Mouse (Mus musculus) hindbrain, embryonic 14.5 days (tissue): ENCODE data around the gene Tut1. TPM values are rescaled to one million over a fixed set of nuclear protein-coding genes. Genes with fewer than 3 reads are reported as not detected.
A peak's percentile ranks its signal among the peaks of the same experiment; 100 is the strongest.

Source experiments
- ATAC-seq: fragments of 200-750 bp; cut with Nextera tagmentation; 2 replicates; pipeline ENCODE4 v1.8.0; 2017; ENCODE audit warnings: moderate number of reproducible peaks, mild to moderate bottlenecking, moderate TSS enrichment, moderate library complexity; ENCODE audit not compliant: low FRiP score
- DNase-seq: peaks from one replicate; pipeline ENCODE4 v3.0.0-alpha.2; 2015; ENCODE audit warnings: low spot score
- H3K27ac ChIP-seq: fragments of 300-500 bp; sonication (generic); 2 replicates; pipeline ENCODE4 v1.5.1; 2014; ENCODE audit warnings: mild to moderate bottlenecking, moderate library complexity
- H3K27me3 ChIP-seq: fragments of 300-500 bp; sonication (generic); 2 replicates; pipeline ENCODE4 v1.6.1; 2014; ENCODE audit warnings: mild to moderate bottlenecking, low read length, mixed read lengths; ENCODE audit not compliant: control insufficient read depth, insufficient read depth
- H3K36me3 ChIP-seq: fragments of 300-500 bp; sonication (generic); replicated peaks from 2 replicates; pipeline ENCODE4 v1.6.1; 2014; ENCODE audit not compliant: control insufficient read depth, insufficient read depth
- H3K4me1 ChIP-seq: fragments of 300-500 bp; sonication (generic); replicated peaks from 2 replicates; pipeline ENCODE4 v1.6.1; 2014; ENCODE audit warnings: antibody characterized with exemption, low read length, mixed read lengths; ENCODE audit not compliant: control insufficient read depth, insufficient read depth
- H3K4me2 ChIP-seq: fragments of 300-500 bp; sonication (generic); replicated peaks from 2 replicates; pipeline ENCODE4 v1.6.1; 2014; ENCODE audit warnings: mild to moderate bottlenecking, moderate library complexity
- H3K4me3 ChIP-seq: fragments of 300-500 bp; sonication (generic); replicated peaks from 2 replicates; pipeline ENCODE4 v1.5.1; 2014; ENCODE audit warnings: mild to moderate bottlenecking, low read length
- H3K9ac ChIP-seq: fragments of 300-500 bp; sonication (generic); 2 replicates; pipeline ENCODE4 v1.6.1; 2014
- H3K9me3 ChIP-seq: fragments of 300-500 bp; sonication (generic); 2 replicates; pipeline ENCODE4 v1.6.1; 2016; ENCODE audit warnings: low read length; ENCODE audit not compliant: control insufficient read depth
- WGBS: fragments of 180-500 bp; shearing (Covaris S2); extraction: QIAGEN DNeasy Blood & Tissue Kit; methylation state at CpG from one replicate; pipeline ENCODE4 v1.1.7; 2014; 5-methylcytosine and 5-hydroxymethylcytosine counted together
- polyA plus RNA-seq: library from polyadenylated mRNA; unstranded; fragments of >200 nt; fragmentation: Nextera tagmentation; extraction: Ambion mirVana; gene quantifications from 2 replicates; pipeline ENCODE4 v1.2.1, GENCODE M21; 2014

Gene Tut1
- polyA plus RNA-seq, 1 experiment from 2014 or later = 23.0 TPM

GRCm38 (mm10) chr19:8985891-8986290, 32.2 kb downstream of the Tut1 start:
- Histone ChIP-seq H3K36me3 (peaks cover 2% of the 10 kb centered on the region), H3K4me3 (no peak overlapping the region), H3K4me1 (peaks cover 50% of the 10 kb centered on the region), H3K27me3 (peaks cover 33% of the 10 kb centered on the region), H3K27ac (no peak overlapping the region), H3K9ac (no peak overlapping the region), H3K9me3 (no peaks in the 10 kb centered on the region), H3K4me2 (no peak overlapping the region)
- DNase-seq (no peak), ATAC-seq (no peak)
- 65% methylated on average over 5 of the region's 5 CpGs for WGBS

DNA sequence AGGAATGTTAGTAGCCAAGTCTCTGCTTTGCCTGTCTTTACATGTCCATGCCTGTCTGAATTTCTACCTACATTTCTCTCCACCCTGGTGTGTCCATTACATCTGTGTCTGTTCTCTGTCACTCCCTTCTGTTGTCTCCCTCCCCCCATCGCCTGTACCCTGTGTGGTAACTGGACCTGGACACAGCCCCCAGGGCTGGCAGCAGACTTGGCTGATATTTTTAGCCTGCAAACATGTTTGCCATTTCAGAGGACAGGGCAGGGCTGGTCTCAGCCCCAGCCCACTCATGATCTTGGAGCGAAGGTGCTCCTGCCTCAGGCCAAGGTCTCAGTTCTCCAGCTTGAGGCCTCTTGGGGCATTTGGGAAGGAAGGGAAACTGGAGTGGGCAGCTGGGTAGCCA, 34.2 kb downstream of the Tut1 start:
- Histone ChIP-seq H3K36me3 (no peaks in the 10 kb centered on the region), H3K9ac (no peak overlapping the region), H3K4me2 (no peak overlapping the region), H3K9me3 (no peaks in the 10 kb centered on the region), H3K4me1 (peaks cover 47% of the 10 kb centered on the region), H3K27me3 (peaks cover 43% of the 10 kb centered on the region), H3K27ac (no peak overlapping the region), H3K4me3 (no peak overlapping the region)
- DNase-seq (no peak), ATAC-seq (no peak)
- WGBS = 42% methylated on average over 2 of the region's 2 CpGs

DNA sequence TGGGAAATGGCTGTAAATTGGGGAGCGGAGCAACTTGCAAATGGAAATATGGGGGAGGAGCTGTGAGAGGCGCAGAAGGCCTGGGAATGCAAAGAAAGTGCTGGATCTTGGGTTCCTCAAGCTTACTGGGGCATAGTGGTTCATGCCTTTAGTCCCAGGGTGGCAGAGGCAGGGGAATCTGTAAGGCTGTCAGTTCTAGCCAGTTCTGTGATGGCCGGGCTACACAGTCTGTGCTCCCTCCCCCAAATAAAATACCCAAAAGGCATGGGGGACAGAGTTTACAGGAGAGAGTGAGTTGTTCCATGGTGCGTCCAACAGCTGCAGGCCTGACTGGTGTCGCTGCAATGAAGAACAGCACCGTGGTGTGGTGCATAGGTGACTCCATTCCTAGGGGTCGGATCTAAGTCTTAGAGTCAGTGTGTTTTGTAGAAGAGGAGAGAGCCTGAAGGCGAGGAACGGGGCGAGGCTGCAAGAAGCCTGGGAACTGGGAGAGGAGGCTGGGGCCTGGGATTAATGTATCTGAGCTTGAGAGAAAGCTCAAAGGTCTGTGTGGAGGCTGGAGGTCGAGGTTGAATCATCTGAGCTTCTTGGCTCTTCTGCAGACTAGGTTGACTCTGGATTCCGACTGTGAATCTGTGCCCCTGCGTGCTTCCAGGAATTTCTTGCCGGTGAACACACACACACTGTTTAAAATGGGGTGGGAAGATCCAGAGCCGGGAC, 34.9 kb downstream of the Tut1 start:
- Histone ChIP-seq H3K4me2 (peak overlapping the region; percentile 67), H3K27me3 (peaks cover 43% of the 10 kb centered on the region), H3K36me3 (no peaks in the 10 kb centered on the region), H3K4me3 (peak overlapping the region; percentile 43), H3K4me1 (peaks cover 47% of the 10 kb centered on the region), H3K9me3 (no peaks in the 10 kb centered on the region), H3K27ac (no peak overlapping the region), H3K9ac (peak overlapping the region; percentile 60)
- ATAC-seq = no peak
- WGBS = 17% methylated on average over 15 of the region's 15 CpGs
- DNase-seq = no peak

- WGBS = under 1% methylated on average over 37 of the region's 42 CpGs
- Histone ChIP-seq H3K36me3 (no peaks in the 10 kb centered on the region), H3K4me2 (peak within 1 kb of the TSS; percentile 67), H3K4me3 (peak within 1 kb of the TSS; percentile 43), H3K4me1 (peaks cover 40% of the 10 kb centered on the region), H3K27ac (peak within 1 kb of the TSS; percentile 63), H3K27me3 (peaks cover 43% of the 10 kb centered on the region), H3K9ac (peak within 1 kb of the TSS; percentile 60), H3K9me3 (no peaks in the 10 kb centered on the region)
- DNase-seq (no peak), ATAC-seq (peak; percentile 24)
These were observed 35.5 kb downstream of the Tut1 start, which contains the start of gene Ahnak for GRCm38 (mm10) chr19:8989066-8989566. Ahnak (plus strand) TSS chr19:8989284.

DNA sequence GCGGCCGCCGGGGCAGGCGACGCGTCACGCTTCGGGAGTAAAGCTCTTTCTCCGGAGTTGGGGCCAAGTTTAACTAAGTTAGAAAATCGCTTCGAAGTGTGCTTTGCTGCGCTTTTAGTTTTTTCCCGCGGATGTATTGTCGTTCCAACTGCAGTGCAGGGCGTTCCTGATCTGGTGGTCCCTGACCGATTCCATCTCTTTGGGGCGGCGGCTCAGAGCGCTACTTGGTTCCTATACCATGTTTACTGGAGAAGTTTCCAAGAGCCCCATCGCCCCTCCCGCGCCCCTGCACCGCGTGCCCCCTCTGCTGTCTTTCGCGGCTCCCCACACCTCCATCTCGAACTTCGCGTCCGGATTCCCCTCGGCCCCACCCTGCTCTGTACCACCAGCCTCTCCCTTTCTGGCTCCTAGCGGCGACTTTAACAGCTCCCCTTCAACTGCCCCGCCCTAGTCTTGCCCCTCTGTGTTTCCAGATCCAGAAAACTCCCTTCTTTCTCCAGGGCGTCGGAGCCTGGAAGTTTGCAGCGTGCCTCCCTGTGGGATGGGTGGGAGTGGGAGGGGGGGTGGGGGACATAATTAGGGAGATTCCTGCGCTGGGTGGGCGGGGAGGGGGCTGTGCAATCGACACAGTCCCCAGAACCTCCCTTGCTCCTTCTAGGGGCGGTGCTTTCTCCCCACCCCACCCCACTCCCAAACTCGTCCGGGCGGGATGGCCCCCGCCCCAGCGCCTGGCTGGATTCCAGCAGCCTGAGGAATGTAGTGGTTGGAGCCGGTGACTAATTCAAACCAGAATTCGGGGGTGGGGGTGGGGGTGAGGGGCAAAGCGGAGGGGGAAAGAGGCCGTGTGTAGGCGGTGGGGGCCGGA, 36.2 kb downstream of the Tut1 start:
- Histone ChIP-seq H3K4me3 (peak overlapping the region; percentile 43), H3K4me2 (peak overlapping the region; percentile 67), H3K4me1 (peaks cover 34% of the 10 kb centered on the region), H3K27me3 (peaks cover 43% of the 10 kb centered on the region), H3K36me3 (no peaks in the 10 kb centered on the region), H3K9me3 (no peaks in the 10 kb centered on the region), H3K9ac (peak overlapping the region; percentile 60), H3K27ac (peak overlapping the region; percentile 63)
- WGBS = under 1% methylated on average over 51 of the region's 53 CpGs
- no peak for DNase-seq
- peak; percentile 57 for ATAC-seq

DNA sequence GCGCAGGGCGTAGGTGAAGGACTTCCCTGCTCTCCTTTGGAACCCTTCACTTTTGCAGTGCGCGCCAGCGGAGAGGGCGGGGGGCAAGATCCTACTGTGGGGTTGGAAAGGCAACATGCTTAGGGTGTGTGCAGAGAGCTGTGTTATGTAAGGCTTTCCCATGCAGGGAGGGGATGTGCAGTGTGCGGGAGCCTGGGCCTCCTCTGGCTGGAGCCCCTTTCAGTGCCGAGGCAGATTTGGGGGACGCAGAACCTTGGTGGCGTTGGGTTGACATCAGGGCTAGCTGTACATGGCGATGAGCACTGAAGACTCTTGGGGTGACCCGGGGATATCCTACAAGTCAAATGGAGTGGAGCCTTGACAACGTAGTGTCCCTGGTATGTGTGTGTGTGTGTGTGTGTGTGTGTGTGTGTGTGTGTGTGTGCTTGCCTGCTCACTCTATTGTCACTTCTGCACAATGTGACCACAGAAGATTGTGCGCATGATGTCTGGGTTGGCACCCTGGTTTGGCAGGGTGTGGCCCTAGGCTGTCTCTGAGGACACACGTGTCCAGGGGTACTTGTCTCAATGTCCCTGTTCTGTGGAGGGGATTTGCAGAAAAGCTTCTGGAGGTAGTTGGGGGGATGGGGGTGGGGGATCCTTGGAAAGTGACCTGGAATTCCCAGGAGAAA, 36.9 kb downstream of the Tut1 start:
- no peaks in the 10 kb centered on the region for H3K36me3 ChIP-seq
- peaks cover 26% of the 10 kb centered on the region for H3K4me1 ChIP-seq
- H3K9ac ChIP-seq = peak overlapping the region; percentile 28; the same call in 1 of the 2 replicates
- no peak for DNase-seq
- peak overlapping the region; percentile 7; the same call in 1 of the 2 replicates for H3K27ac ChIP-seq
- WGBS = 15% methylated on average over 13 of the region's 15 CpGs
- peak overlapping the region; percentile 67 for H3K4me2 ChIP-seq
- peaks cover 43% of the 10 kb centered on the region for H3K27me3 ChIP-seq
- no peaks in the 10 kb centered on the region for H3K9me3 ChIP-seq
- H3K4me3 ChIP-seq = peak overlapping the region; percentile 43
- peak; percentile 49 for ATAC-seq

GRCm38 (mm10) chr19:8991245-8991870, 37.7 kb downstream of the Tut1 start:
- H3K27ac ChIP-seq = no peak overlapping the region
- no peak for ATAC-seq

GRCm38 (mm10) chr19:8991871-8992735, 38.5 kb downstream of the Tut1 start:
- H3K27ac ChIP-seq = no peak overlapping the region
- H3K4me1 ChIP-seq = peaks cover 26% of the 10 kb centered on the region
- H3K4me2 ChIP-seq = peak overlapping the region; percentile 13; the same call in 1 of the 2 replicates
- no peaks in the 10 kb centered on the region for H3K9me3 ChIP-seq
- H3K27me3 ChIP-seq = peaks cover 43% of the 10 kb centered on the region
- 81% methylated on average over 13 of the region's 13 CpGs for WGBS
- no peak overlapping the region for H3K4me3 ChIP-seq
- DNase-seq (no peak), ATAC-seq (no peak)
- H3K36me3 ChIP-seq = no peaks in the 10 kb centered on the region
- H3K9ac ChIP-seq = no peak overlapping the region

More at GRCm38 (mm10) chr19:8991245-8991870, 37.7 kb downstream of the Tut1 start:
- peak overlapping the region; percentile 67 for H3K4me2 ChIP-seq
- no peaks in the 10 kb centered on the region for H3K9me3 ChIP-seq
- no peak overlapping the region for H3K9ac ChIP-seq
- WGBS = 72% methylated on average over 4 of the region's 4 CpGs
- no peak overlapping the region for H3K4me3 ChIP-seq
- peaks cover 43% of the 10 kb centered on the region for H3K27me3 ChIP-seq
- DNase-seq = no peak
- no peaks in the 10 kb centered on the region for H3K36me3 ChIP-seq
- H3K4me1 ChIP-seq = peaks cover 26% of the 10 kb centered on the region
